Mouse (Mus musculus) liver, adult 2 months (tissue): ENCODE measurements around the gene Ate1. TPM values are rescaled to one million over a fixed set of nuclear protein-coding genes. Genes with fewer than 3 reads are reported as not detected.

Experiments used
- DNase-seq: peaks from one replicate; pipeline ENCODE4 v3.0.0-alpha.2; 2011; ENCODE audit warnings: low read depth, low spot score; ENCODE audit errors: extremely low read depth
- H3K27ac ChIP-seq: fragments of 200-500 bp; replicated peaks from 2 replicates; pipeline ENCODE4 v1.5.1; 2012; ENCODE audit warnings: low read depth, mild to moderate bottlenecking, control low read depth, inconsistent platforms, low read length; ENCODE audit not compliant: insufficient read depth
- H3K27me3 ChIP-seq: fragments of 200-500 bp; 2 replicates; pipeline ENCODE4 v1.6.1; 2012; ENCODE audit warnings: mild to moderate bottlenecking, moderate library complexity, low read length, inconsistent platforms; ENCODE audit not compliant: control insufficient read depth, insufficient read depth
- H3K36me3 ChIP-seq: fragments of 200-500 bp; 2 replicates; pipeline ENCODE4 v1.6.1; 2012; ENCODE audit warnings: low read length, inconsistent platforms; ENCODE audit not compliant: control insufficient read depth, insufficient read depth
- H3K4me1 ChIP-seq: fragments of 200-500 bp; 2 replicates; pipeline ENCODE4 v1.6.1; 2011; ENCODE audit warnings: low read length; ENCODE audit not compliant: control insufficient read depth, insufficient read depth
- H3K4me3 ChIP-seq: fragments of 200-500 bp; 2 replicates; pipeline ENCODE4 v1.5.1; 2011; ENCODE audit warnings: low read depth, mild to moderate bottlenecking, control low read depth, low read length, moderate library complexity; ENCODE audit not compliant: insufficient read depth
- H3K79me2 ChIP-seq: fragments of 200-500 bp; 2 replicates; pipeline ENCODE4 v1.6.1; 2012; ENCODE audit warnings: inconsistent platforms, mild to moderate bottlenecking, low read length, moderate library complexity; ENCODE audit not compliant: control insufficient read depth, insufficient read depth
- H3K9ac ChIP-seq: fragments of 200-500 bp; 2 replicates; pipeline ENCODE4 v1.6.1; 2012; ENCODE audit warnings: low read depth, mild to moderate bottlenecking, control low read depth, inconsistent platforms, low read length
- CTCF ChIP-seq: fragments of 200-500 bp; IDR thresholded peaks from 2 replicates; pipeline ENCODE4 v1.5.1; 2011; ENCODE audit warnings: low read depth, low read length, control low read depth
- POLR2A ChIP-seq: fragments of 200-500 bp; IDR thresholded peaks from 2 replicates; pipeline ENCODE4 v1.6.1; 2011; ENCODE audit warnings: low read length, control low read depth; ENCODE audit not compliant: insufficient read depth; ENCODE audit errors: extremely low read depth
- WGBS: fragments of 180-500 bp; shearing (Covaris S2); methylation state at CpG from one replicate; pipeline ENCODE4 v1.1.7; 2018; 5-methylcytosine and 5-hydroxymethylcytosine counted together
- polyA plus RNA-seq: library from polyadenylated mRNA; depleted of rRNA; stranded (reverse); fragments of >200 nt; gene quantifications from 2 replicates; pipeline ENCODE4 v1.2.3, GENCODE M21; 2012
- total RNA-seq: library from RNA; depleted of rRNA; stranded (reverse); fragments of >200 nt; gene quantifications from 2 replicates; pipeline ENCODE4 v1.2.3, GENCODE M21; 2014

Ate1 gene
- total and polyA plus RNA-seq, 2 experiments = 4.4 to 23.7 TPM

DNA sequence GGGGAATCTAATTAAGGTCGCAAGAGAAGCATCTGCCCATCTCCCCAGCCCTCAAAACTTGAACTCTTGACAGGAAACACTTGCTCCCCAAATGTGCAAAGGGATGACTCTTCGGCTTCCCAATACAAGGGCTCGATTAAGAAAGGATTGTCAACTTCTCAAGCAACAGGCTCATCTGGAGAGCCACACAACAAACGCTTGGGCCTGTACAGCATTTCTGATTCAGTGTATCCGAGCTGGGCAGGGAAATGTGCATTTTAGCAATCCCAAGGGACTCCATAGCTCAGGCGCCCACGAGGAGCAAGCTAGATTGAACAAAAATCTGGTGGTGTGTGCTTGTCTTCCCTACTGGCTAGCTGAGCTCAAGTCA is 26.2 kb upstream of the Ate1 start:
- Histone ChIP-seq H3K27ac (peak overlapping the region; percentile 94), H3K36me3 (peaks cover 21% of the 10 kb centered on the region; the same call in 1 of the 2 replicates), H3K4me1 (peaks cover 5% of the 10 kb centered on the region; the same call in 1 of the 2 replicates), H3K9ac (peak overlapping the region; percentile 93), H3K4me3 (peak overlapping the region; percentile 81), H3K79me2 (peaks cover 9% of the 10 kb centered on the region), H3K27me3 (no peaks in the 10 kb centered on the region)
- 0% methylated on average over 7 of the region's 7 CpGs for WGBS
- no peak for DNase-seq
- no peak for TF ChIP-seq CTCF
- TF ChIP-seq POLR2A = no peak

DNA sequence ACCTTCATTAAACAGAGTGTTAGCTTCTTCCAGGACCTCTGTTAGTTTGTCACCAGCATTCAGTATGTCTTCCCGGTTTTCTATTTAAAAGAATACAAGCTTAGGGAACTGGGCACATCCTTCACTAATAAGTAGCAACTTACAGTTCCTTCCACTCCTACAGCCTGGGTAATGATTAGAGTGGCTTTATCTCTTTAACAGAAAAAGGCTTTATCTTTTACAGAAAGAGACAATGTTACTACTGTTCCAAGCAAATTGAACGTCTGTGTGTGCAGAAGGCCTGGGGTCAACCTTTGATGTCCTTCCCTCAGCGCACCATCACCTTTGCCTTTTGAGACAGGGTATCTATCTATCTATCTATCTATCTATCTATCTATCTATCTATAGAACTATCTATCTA is 25.7 kb upstream of the Ate1 start:
- Histone ChIP-seq H3K79me2 (peaks cover 9% of the 10 kb centered on the region), H3K27me3 (no peaks in the 10 kb centered on the region), H3K4me1 (peaks cover 5% of the 10 kb centered on the region; the same call in 1 of the 2 replicates), H3K4me3 (no peak overlapping the region), H3K9ac (peak overlapping the region; percentile 93), H3K36me3 (peaks cover 23% of the 10 kb centered on the region; the same call in 1 of the 2 replicates), H3K27ac (peak overlapping the region; percentile 94)
- TF ChIP-seq POLR2A (no peak), CTCF (no peak)
- peak; percentile 33 for DNase-seq
- 22% methylated on average over 3 of the region's 3 CpGs for WGBS

DNA sequence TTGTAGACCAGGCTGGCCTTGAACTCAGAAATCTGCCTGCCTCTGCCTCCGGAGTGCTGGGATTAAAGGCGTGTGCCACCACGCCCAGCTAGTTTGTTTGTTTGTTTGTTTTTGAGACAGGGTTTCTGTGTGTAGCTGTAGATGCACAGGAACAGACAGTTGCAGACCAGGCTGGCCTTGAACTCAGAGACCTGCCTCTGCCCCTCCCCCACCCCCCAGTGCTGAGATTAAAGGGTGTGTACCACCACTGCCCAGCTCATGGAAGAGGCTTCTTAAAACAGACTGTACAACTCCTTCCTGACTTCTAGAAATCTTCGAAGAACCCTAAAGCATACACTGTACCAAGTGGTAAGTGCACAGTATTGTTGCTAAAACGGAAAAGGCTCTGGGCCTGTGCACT is 25.2 kb upstream of the Ate1 start:
- WGBS = 79% methylated on average over 5 of the region's 5 CpGs
- Histone ChIP-seq H3K9ac (no peak overlapping the region), H3K4me1 (peaks cover 5% of the 10 kb centered on the region; the same call in 1 of the 2 replicates), H3K27ac (no peak overlapping the region), H3K4me3 (no peak overlapping the region), H3K36me3 (peaks cover 25% of the 10 kb centered on the region; the same call in 1 of the 2 replicates), H3K27me3 (no peaks in the 10 kb centered on the region), H3K79me2 (peaks cover 9% of the 10 kb centered on the region)
- TF ChIP-seq CTCF = no peak
- TF ChIP-seq POLR2A = no peak
- peak; percentile 4 for DNase-seq

DNA sequence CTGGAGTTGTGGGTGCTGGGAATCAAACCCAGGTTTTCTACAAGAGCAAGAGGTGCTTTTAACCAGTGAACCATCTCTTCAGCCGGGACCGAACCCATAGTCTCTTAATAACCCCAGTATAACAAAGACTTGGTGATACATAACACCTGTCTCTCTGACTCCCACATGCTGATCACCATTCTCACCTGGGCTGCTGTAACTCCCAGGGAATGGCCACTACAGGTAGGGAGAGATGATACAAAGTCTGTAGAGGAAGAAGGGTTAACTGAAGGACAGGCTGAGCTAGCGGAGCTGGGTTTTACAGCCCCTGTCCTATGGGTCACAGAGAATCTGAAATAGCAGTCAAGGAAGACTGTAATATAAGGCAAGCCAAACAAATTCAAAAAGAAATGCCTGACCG is 23.0 kb upstream of the Ate1 start:
- peaks cover 5% of the 10 kb centered on the region; the same call in 1 of the 2 replicates for H3K4me1 ChIP-seq
- peaks cover 9% of the 10 kb centered on the region for H3K79me2 ChIP-seq
- DNase-seq = no peak
- H3K36me3 ChIP-seq = peaks cover 44% of the 10 kb centered on the region
- H3K27me3 ChIP-seq = no peaks in the 10 kb centered on the region
- 95% methylated on average over 4 of the region's 4 CpGs for WGBS
- no peak for TF ChIP-seq POLR2A
- no peak for TF ChIP-seq CTCF
- no peak overlapping the region for H3K27ac ChIP-seq
- H3K4me3 ChIP-seq = no peak overlapping the region
- H3K9ac ChIP-seq = no peak overlapping the region

DNA sequence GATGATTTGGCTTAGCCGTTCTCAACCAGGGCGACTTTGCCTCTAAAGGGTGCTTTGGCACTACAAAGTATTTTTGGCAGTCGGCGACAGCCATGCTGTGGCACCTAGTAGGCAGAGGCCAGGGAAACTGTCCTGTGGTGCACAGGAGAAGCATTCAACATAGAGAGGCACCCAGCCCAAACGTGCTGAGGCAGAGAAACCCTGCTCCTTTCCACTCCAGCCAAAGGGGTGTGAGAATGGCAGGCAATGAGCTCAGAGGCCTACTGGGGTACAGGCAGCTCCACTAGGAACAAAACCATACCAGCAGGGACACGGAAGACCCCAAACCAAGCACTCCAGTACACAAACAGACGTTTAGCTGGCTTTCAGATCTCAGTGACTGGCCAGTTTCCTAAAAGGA is 20.0 kb upstream of the Ate1 start:
- TF ChIP-seq CTCF (no peak), POLR2A (no peak)
- H3K27ac ChIP-seq = no peak overlapping the region
- no peak for DNase-seq
- 90% methylated on average over 7 of the region's 7 CpGs for WGBS
- no peaks in the 10 kb centered on the region for H3K4me1 ChIP-seq
- peaks cover 9% of the 10 kb centered on the region for H3K79me2 ChIP-seq
- no peak overlapping the region for H3K4me3 ChIP-seq
- H3K36me3 ChIP-seq = peaks cover 60% of the 10 kb centered on the region
- no peaks in the 10 kb centered on the region for H3K27me3 ChIP-seq
- H3K9ac ChIP-seq = no peak overlapping the region

DNA sequence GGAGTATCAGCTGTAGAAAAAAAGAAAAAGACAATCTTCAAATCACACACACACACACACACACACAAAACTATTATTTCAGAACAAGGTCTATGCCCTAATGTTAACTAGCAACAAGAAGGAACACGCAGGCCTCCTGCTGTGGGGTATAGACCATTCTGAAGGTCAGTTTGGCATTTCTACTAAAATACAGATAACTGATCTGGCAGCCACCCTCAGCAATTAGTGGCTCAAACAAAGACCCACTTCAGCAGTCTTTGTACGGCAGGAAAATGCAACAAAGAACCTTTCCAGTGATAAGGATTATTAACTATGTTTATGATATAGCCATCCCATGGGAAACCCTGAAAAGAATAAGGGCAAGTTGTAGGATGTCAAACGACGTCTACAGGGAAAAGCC is 16.9 kb upstream of the Ate1 start:
- Histone ChIP-seq H3K79me2 (no peaks in the 10 kb centered on the region), H3K9ac (no peak overlapping the region), H3K27me3 (no peaks in the 10 kb centered on the region), H3K4me3 (no peak overlapping the region), H3K27ac (no peak overlapping the region), H3K36me3 (peaks cover 57% of the 10 kb centered on the region), H3K4me1 (peaks cover 6% of the 10 kb centered on the region)
- TF ChIP-seq CTCF = no peak
- no peak for DNase-seq
- WGBS = 82% methylated on average over 4 of the region's 4 CpGs
